Mouse (Mus musculus): ENCODE measurements around the gene Npas3.

The Npas3 gene

GRCm38 (mm10) chr12:53814291-53814690 lies 565.8 kb downstream of the Npas3 start:
- no peak for DNase-seq

GRCm38 (mm10) chr12:53819982-53820381 lies 571.5 kb downstream of the Npas3 start:
- DNase-seq, result no peak

GRCm38 (mm10) chr12:53822881-53823280 lies 574.4 kb downstream of the Npas3 start:
- DNase-seq, result no peak

GRCm38 (mm10) chr12:53825251-53825650 lies 576.8 kb downstream of the Npas3 start:
- DNase-seq, result no peak

GRCm38 (mm10) chr12:53825898-53826605 lies 577.6 kb downstream of the Npas3 start:
- DNase-seq, result peak; percentile 4

- DNase-seq, result no peak
Observed at GRCm38 (mm10) chr12:53826812-53827211, 578.3 kb downstream of the Npas3 start.

- DNase-seq, result no peak
Observed at GRCm38 (mm10) chr12:53832590-53832989, 584.1 kb downstream of the Npas3 start.

GRCm38 (mm10) chr12:53833348-53833747 lies 584.9 kb downstream of the Npas3 start:
- DNase-seq, result no peak

- DNase-seq, result peak; percentile 7
Observed at GRCm38 (mm10) chr12:53836031-53836790, 587.7 kb downstream of the Npas3 start.

- no peak for DNase-seq
Observed at GRCm38 (mm10) chr12:53837408-53837807, 588.9 kb downstream of the Npas3 start.

- no peak for DNase-seq
Observed at GRCm38 (mm10) chr12:53838541-53838940, 590.1 kb downstream of the Npas3 start.

GRCm38 (mm10) chr12:53841928-53842671 lies 593.6 kb downstream of the Npas3 start:
- no peak for DNase-seq

GRCm38 (mm10) chr12:53843626-53844025 lies 595.1 kb downstream of the Npas3 start:
- no peak for DNase-seq

- DNase-seq, result no peak
Observed at GRCm38 (mm10) chr12:53846154-53846665, 597.7 kb downstream of the Npas3 start.

- DNase-seq, result no peak
Observed at GRCm38 (mm10) chr12:53849263-53849662, 600.8 kb downstream of the Npas3 start.

GRCm38 (mm10) chr12:53852432-53852831 lies 604.0 kb downstream of the Npas3 start:
- DNase-seq, result no peak

- no peak for DNase-seq
Observed at GRCm38 (mm10) chr12:53860176-53860575, 611.7 kb downstream of the Npas3 start.

GRCm38 (mm10) chr12:53862281-53862680 lies 613.8 kb downstream of the Npas3 start:
- no peak for DNase-seq

GRCm38 (mm10) chr12:53864436-53865136 lies 616.1 kb downstream of the Npas3 start:
- no peak for DNase-seq

GRCm38 (mm10) chr12:53865691-53866090 lies 617.2 kb downstream of the Npas3 start:
- no peak for DNase-seq

- DNase-seq, result no peak
Observed at GRCm38 (mm10) chr12:53869981-53870380, 621.5 kb downstream of the Npas3 start.

GRCm38 (mm10) chr12:53875226-53875625 lies 626.7 kb downstream of the Npas3 start:
- no peak for DNase-seq

- no peak for DNase-seq
Observed at GRCm38 (mm10) chr12:53876693-53877092, 628.2 kb downstream of the Npas3 start.
